Mouse (Mus musculus) stomach, embryonic 16.5 days (tissue): ENCODE results near the gene Adipoq. TPM values are rescaled to one million over a fixed set of nuclear protein-coding genes. Genes with fewer than 3 reads are reported as not detected.

Experiments
- ATAC-seq: fragments of 200-750 bp; cut with Nextera tagmentation; 2 replicates; pipeline ENCODE4 v1.8.0; 2017; ENCODE audit warnings: moderate number of reproducible peaks, moderate TSS enrichment; ENCODE audit not compliant: insufficient read depth, low FRiP score
- H3K27ac ChIP-seq: fragments of 300-500 bp; sonication (generic); 2 replicates; pipeline ENCODE4 v1.5.1; 2014; ENCODE audit warnings: low read length
- H3K27me3 ChIP-seq: fragments of 300-500 bp; sonication (generic); 2 replicates; pipeline ENCODE4 v1.6.1; 2014; ENCODE audit warnings: low read length, control low read depth, mixed read lengths; ENCODE audit not compliant: control insufficient read depth, insufficient read depth
- H3K36me3 ChIP-seq: fragments of 300-500 bp; sonication (generic); 2 replicates; pipeline ENCODE4 v1.6.1; 2014; ENCODE audit warnings: low read length; ENCODE audit not compliant: control insufficient read depth, insufficient read depth
- H3K4me1 ChIP-seq: fragments of 300-500 bp; sonication (generic); 2 replicates; pipeline ENCODE4 v1.6.1; 2014; ENCODE audit warnings: low read length, control low read depth, mixed read lengths; ENCODE audit not compliant: control insufficient read depth, insufficient read depth
- H3K4me2 ChIP-seq: fragments of 300-500 bp; sonication (generic); 2 replicates; pipeline ENCODE4 v1.6.1; 2014; ENCODE audit warnings: low read depth, low read length, mixed read lengths
- H3K4me3 ChIP-seq: fragments of 300-500 bp; sonication (generic); replicated peaks from 2 replicates; pipeline ENCODE4 v1.5.1; 2014; ENCODE audit warnings: mild to moderate bottlenecking, low read length
- H3K9ac ChIP-seq: fragments of 300-500 bp; sonication (generic); 2 replicates; pipeline ENCODE4 v1.6.1; 2014; ENCODE audit warnings: low read length
- H3K9me3 ChIP-seq: fragments of 300-500 bp; sonication (generic); replicated peaks from 2 replicates; pipeline ENCODE4 v1.6.1; 2016; ENCODE audit warnings: low read length, control low read depth; ENCODE audit not compliant: control insufficient read depth
- WGBS: fragments of 180-500 bp; shearing (Covaris S2); extraction: QIAGEN DNeasy Blood & Tissue Kit; methylation state at CpG from one replicate; pipeline ENCODE4 v1.1.7; 2014; 5-methylcytosine and 5-hydroxymethylcytosine counted together
- polyA plus RNA-seq: library from polyadenylated mRNA; unstranded; fragments of >200 nt; fragmentation: Nextera tagmentation; extraction: Ambion mirVana; gene quantifications from 2 replicates; pipeline ENCODE4 v1.2.1, GENCODE M21; 2015

Adipoq gene
- polyA plus RNA-seq, 1 experiment from 2014 or later, result not detected

DNA sequence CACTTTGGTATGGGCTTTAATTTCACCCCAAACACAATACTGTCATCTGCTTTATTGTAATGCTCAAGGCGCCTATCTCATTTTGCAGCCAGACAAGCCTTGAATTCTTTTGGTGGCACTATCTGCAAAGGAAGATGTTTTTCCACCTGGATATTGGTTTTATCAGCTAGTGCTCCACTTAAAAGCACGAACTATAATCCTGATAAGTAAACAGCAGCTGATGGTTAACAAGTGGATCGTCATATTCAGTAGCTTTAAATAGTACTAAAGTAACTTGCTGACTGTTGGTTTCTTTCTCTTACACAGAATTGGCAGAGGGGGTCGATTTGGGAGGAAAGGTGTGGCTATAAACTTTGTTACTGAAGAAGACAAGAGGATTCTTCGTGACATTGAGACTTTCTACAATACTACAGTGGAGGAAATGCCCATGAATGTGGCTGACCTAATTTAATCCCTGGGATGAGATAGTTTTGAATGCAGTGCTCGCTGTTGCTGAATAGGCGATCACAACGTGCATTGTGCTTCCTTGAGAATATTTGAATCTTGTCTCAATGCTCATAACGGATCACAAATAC lies 33.4 kb upstream of the Adipoq start:
- WGBS, result 42% methylated on average over 9 of the region's 9 CpGs
- no peak overlapping the region for H3K27ac ChIP-seq

DNA sequence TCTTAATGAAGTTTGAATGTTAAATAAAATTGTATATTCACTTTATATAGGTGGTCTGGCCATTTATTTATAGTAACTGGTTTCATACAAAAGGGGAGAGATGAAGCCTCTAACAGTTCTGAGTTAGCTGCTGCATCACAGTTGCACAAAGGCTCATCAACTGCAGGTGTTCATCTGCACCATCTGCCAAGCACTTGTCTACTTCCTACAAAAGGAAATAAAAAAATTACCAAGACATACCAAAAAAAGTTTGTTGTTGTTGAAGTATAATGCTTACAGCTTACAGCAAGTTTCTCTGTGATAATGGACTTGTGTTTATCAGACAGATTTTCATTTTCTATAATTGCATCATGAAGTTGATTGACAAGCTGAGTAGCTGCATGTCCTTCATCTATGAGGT lies 32.4 kb upstream of the Adipoq start:
- Histone ChIP-seq H3K9ac (no peak overlapping the region), H3K27ac (no peak overlapping the region), H3K4me3 (no peak overlapping the region), H3K27me3 (no peaks in the 10 kb centered on the region), H3K36me3 (peaks cover 48% of the 10 kb centered on the region), H3K4me2 (no peak overlapping the region), H3K9me3 (no peaks in the 10 kb centered on the region), H3K4me1 (peaks cover 18% of the 10 kb centered on the region)
- ATAC-seq, result no peak

More for the DNA sequence above, 33.4 kb upstream of the Adipoq start:
- Histone ChIP-seq H3K9ac (no peak overlapping the region), H3K9me3 (no peaks in the 10 kb centered on the region), H3K4me2 (no peak overlapping the region), H3K4me1 (peaks cover 18% of the 10 kb centered on the region), H3K27me3 (no peaks in the 10 kb centered on the region), H3K36me3 (peaks cover 53% of the 10 kb centered on the region), H3K4me3 (no peak overlapping the region)
- no peak for ATAC-seq

DNA sequence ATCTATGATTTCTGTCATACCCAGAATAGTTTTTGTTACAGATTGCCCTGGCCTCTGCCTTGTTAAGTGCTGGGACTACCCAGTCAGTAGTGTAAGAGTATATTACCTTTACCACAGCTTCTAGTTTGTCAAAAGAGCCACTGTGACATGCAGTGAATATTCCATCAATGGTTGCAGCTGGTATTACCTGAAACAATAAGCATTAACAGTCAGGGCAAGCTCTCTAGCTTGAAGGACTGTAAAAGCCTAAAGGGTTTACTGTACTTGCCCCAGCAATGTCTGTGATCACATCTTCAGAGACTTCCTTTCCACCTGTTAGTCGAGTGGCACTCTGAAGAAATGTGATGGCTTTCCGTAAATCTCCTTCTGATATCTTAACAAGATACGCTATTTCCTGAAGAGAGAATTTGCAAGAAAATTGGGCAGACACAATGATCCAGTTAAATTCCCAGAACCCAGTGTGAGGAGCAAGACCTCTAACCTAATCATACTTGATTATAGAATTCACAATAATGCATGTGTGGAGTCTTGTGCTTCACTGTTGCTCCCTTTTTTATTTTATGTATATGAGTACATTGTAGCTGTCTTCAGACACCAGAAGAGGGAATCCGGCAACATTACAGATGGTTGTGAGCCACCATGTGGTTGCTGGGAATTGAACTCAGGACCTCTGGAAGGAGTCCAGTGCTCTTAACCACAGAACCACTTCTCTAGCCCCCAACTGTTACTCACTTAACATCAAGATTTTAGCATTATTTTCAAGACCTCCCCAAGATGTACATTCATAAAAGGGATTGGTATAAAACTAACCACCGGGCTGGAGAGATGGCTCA lies 31.8 kb upstream of the Adipoq start:
- peaks cover 45% of the 10 kb centered on the region for H3K36me3 ChIP-seq
- peaks cover 13% of the 10 kb centered on the region for H3K4me1 ChIP-seq
- no peaks in the 10 kb centered on the region for H3K27me3 ChIP-seq
- H3K4me3 ChIP-seq, result no peak overlapping the region
- H3K9ac ChIP-seq, result no peak overlapping the region
- no peak overlapping the region for H3K4me2 ChIP-seq
- ATAC-seq, result peak; percentile 44; the same call in 1 of the 2 replicates
- WGBS, result 61% methylated on average over 5 of the region's 5 CpGs
- H3K9me3 ChIP-seq, result no peaks in the 10 kb centered on the region
- H3K27ac ChIP-seq, result no peak overlapping the region

DNA sequence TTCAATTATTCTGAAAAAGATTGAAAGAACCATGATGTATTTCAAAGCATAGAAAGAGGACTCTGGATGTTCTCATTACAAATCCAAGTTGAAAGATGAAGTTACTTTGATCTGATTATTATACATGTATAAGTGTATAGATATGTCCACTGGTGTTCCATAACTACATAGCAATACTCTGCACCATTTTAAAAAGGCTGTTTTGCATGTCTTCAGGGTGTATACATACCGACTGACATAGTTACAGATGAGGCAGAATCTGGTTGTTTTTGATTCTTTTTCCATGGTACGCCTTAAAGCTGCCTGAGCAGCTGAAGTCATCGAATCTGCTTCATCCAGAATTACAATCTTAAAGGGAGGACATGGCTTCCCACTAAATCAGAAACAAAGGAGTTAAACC lies 30.9 kb upstream of the Adipoq start:
- Histone ChIP-seq H3K9ac (no peak overlapping the region), H3K4me1 (peaks cover 9% of the 10 kb centered on the region), H3K27ac (no peak overlapping the region), H3K4me3 (no peak overlapping the region), H3K9me3 (no peaks in the 10 kb centered on the region), H3K36me3 (peaks cover 37% of the 10 kb centered on the region), H3K4me2 (no peak overlapping the region), H3K27me3 (no peaks in the 10 kb centered on the region)
- WGBS, result 77% methylated on average over 3 of the region's 3 CpGs
- no peak for ATAC-seq

DNA sequence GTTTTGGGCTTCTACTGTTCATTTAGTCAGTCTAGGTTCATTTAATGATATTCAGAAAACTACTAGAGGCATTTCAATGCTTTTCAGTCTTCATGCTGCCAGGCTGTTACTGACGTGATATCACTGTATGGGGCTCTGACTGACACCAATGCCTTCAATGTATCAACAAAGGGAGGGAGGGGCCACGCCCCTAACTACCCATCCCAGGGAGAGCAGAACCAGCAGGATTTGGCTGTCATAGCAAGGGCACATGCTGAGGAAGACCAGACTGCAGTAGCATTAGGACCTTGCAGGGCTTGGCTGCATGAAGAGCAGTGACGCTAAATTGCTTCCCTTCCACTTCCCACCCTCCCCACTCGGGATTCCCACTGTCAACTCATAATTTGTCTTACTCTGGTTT lies 29.2 kb upstream of the Adipoq start:
- no peak overlapping the region for H3K27ac ChIP-seq
- no peaks in the 10 kb centered on the region for H3K27me3 ChIP-seq
- no peaks in the 10 kb centered on the region for H3K9me3 ChIP-seq
- H3K4me1 ChIP-seq, result no peaks in the 10 kb centered on the region; the same call in 1 of the 2 replicates
- no peak overlapping the region for H3K9ac ChIP-seq
- H3K36me3 ChIP-seq, result peaks cover 28% of the 10 kb centered on the region
- ATAC-seq, result no peak
- 43% methylated on average over 4 of the region's 4 CpGs for WGBS
- H3K4me3 ChIP-seq, result no peak overlapping the region
- no peak overlapping the region for H3K4me2 ChIP-seq

DNA sequence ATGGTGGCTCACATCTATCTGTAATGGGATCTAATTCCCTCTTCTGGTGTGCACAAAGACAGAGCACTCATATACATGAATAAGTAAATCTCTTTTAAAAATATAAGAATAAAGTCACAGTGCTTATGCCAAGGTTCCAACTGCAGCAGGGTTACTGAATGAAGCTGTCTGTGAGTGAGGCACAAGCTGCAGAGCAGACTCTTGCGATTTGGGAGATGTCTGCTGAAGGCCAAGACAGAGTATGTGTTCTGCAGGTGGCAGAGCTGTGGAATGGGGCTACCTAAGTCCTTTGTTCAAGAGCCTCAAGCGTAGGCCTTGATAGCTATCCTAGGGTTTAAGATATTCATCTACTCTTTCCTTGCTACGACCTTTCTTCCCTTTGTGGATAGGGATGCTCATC lies 23.9 kb upstream of the Adipoq start:
- WGBS, result 91% methylated on average over 3 of the region's 3 CpGs
- no peak for ATAC-seq
- Histone ChIP-seq H3K4me3 (no peak overlapping the region), H3K4me1 (peaks cover 6% of the 10 kb centered on the region; the same call in 1 of the 2 replicates), H3K36me3 (peaks cover 9% of the 10 kb centered on the region; the same call in 1 of the 2 replicates), H3K4me2 (no peak overlapping the region), H3K9me3 (no peaks in the 10 kb centered on the region), H3K9ac (no peak overlapping the region), H3K27me3 (no peaks in the 10 kb centered on the region), H3K27ac (no peak overlapping the region)

DNA sequence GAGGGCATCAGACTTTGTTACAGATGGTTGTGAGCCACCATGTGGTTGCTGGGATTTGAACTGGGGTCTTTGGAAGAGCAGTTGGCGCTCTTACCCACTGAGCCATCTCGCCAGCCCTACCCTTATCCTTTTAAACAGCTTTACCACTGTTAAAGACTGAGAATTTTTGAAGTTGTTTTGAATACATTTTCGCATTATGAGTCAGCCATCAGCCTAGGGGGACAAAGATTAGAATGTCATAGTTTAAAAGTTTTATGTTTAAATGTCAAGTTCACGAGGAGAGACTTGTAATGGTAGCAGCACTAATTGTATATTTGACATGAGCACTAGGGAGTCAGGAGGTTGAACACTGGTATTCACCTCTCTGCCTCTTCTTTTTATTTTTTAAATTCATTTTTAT lies 23.2 kb upstream of the Adipoq start:
- Histone ChIP-seq H3K27me3 (no peaks in the 10 kb centered on the region), H3K4me2 (no peak overlapping the region), H3K9me3 (no peaks in the 10 kb centered on the region), H3K4me1 (peaks cover 6% of the 10 kb centered on the region; the same call in 1 of the 2 replicates), H3K4me3 (no peak overlapping the region), H3K9ac (no peak overlapping the region), H3K27ac (no peak overlapping the region), H3K36me3 (peaks cover 9% of the 10 kb centered on the region; the same call in 1 of the 2 replicates)
- WGBS, result 94% methylated on average over 4 of the region's 4 CpGs
- no peak for ATAC-seq

DNA sequence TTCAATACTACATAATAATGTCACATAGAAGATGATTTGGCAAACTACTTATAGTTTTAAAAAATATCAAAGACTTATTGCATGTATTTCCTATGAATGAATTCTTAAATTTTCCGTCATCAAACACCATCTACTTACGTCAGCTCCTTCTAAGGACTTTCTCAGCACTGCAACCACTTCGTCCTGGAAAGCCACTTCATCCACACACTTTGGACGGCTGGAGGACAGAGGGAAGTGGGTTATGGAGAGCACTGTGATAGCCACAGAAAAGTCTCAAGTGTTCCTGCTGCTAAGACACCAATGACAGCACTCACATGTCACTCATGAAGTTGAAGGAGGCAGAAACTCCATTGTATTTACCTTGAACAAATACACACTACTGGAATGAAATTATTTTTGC lies 21.9 kb upstream of the Adipoq start:
- Histone ChIP-seq H3K4me2 (no peak overlapping the region), H3K27me3 (no peaks in the 10 kb centered on the region), H3K9me3 (no peaks in the 10 kb centered on the region), H3K36me3 (peaks cover 8% of the 10 kb centered on the region; the same call in 1 of the 2 replicates), H3K27ac (no peak overlapping the region), H3K4me3 (no peak overlapping the region), H3K4me1 (peaks cover 13% of the 10 kb centered on the region), H3K9ac (no peak overlapping the region)
- no peak for ATAC-seq
- WGBS, result 85% methylated on average over 4 of the region's 4 CpGs

DNA sequence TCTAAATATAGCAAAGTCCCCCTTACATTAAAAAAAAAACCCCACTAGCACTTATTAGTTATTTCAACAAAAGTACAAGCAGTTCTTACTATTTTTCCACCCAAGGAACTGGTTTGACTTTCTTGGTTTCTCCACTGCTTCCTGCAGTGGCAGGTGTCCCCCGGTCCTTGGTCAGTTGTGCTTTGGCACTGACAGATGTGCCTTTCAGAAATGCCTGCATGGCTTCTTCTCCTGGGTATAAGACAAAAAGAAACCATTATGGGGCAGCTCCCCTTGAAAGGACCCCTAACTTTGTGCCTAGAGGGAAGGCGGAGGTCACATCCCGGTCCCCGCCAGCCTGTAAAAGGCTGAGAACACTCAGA lies 19.0 kb upstream of the Adipoq start:
- H3K27ac ChIP-seq, result peak overlapping the region; percentile 98; the same call in 1 of the 2 replicates
- peaks cover 3% of the 10 kb centered on the region; the same call in 1 of the 2 replicates for H3K36me3 ChIP-seq
- H3K4me1 ChIP-seq, result peaks cover 13% of the 10 kb centered on the region
- peak overlapping the region; percentile 77 for H3K4me3 ChIP-seq
- H3K27me3 ChIP-seq, result no peaks in the 10 kb centered on the region
- no peak for ATAC-seq
- 0% methylated on average over 4 of the region's 4 CpGs for WGBS
- peak overlapping the region; percentile 79 for H3K4me2 ChIP-seq
- H3K9ac ChIP-seq, result peak overlapping the region; percentile 90
- H3K9me3 ChIP-seq, result no peaks in the 10 kb centered on the region
